Mouse (Mus musculus) intestine, embryonic 16.5 days (tissue): ENCODE measurements around the gene Slc24a1. TPM values are rescaled to one million over a fixed set of nuclear protein-coding genes. Genes with fewer than 3 reads are reported as not detected.

Experiments
- ATAC-seq: fragments of 200-750 bp; cut with Nextera tagmentation; 2 replicates; pipeline ENCODE4 v1.8.0; 2017; ENCODE audit warnings: moderate TSS enrichment, moderate library complexity
- H3K27ac ChIP-seq: fragments of 300-500 bp; sonication (generic); 2 replicates; pipeline ENCODE4 v1.5.1; 2014; ENCODE audit warnings: mild to moderate bottlenecking, low read length
- H3K27me3 ChIP-seq: fragments of 300-500 bp; sonication (generic); replicated peaks from 2 replicates; pipeline ENCODE4 v1.6.1; 2014; ENCODE audit warnings: low read length, control low read depth, mixed read lengths; ENCODE audit not compliant: control insufficient read depth, insufficient read depth
- H3K36me3 ChIP-seq: fragments of 300-500 bp; sonication (generic); 2 replicates; pipeline ENCODE4 v1.6.1; 2014; ENCODE audit warnings: low read length, control low read depth; ENCODE audit not compliant: control insufficient read depth, insufficient read depth
- H3K4me1 ChIP-seq: fragments of 300-500 bp; sonication (generic); 2 replicates; pipeline ENCODE4 v1.6.1; 2014; ENCODE audit warnings: low read length, control low read depth, mixed read lengths; ENCODE audit not compliant: control insufficient read depth, insufficient read depth
- H3K4me2 ChIP-seq: fragments of 300-500 bp; sonication (generic); 2 replicates; pipeline ENCODE4 v1.6.1; 2014; ENCODE audit warnings: low read depth, low read length, control low read depth
- H3K4me3 ChIP-seq: fragments of 300-500 bp; sonication (generic); 2 replicates; pipeline ENCODE4 v1.5.1; 2014; ENCODE audit warnings: mild to moderate bottlenecking, low read length
- H3K9ac ChIP-seq: fragments of 300-500 bp; sonication (generic); 2 replicates; pipeline ENCODE4 v1.6.1; 2014; ENCODE audit warnings: low read depth, low read length
- H3K9me3 ChIP-seq: fragments of 300-500 bp; sonication (generic); 2 replicates; pipeline ENCODE4 v1.6.1; 2016; ENCODE audit warnings: low read length, control low read depth; ENCODE audit not compliant: control insufficient read depth
- WGBS: fragments of 180-500 bp; shearing (Covaris S2); extraction: QIAGEN DNeasy Blood & Tissue Kit; methylation state at CpG from one replicate; pipeline ENCODE4 v1.1.7; 2014; 5-methylcytosine and 5-hydroxymethylcytosine counted together
- polyA plus RNA-seq: library from polyadenylated mRNA; unstranded; fragments of >200 nt; fragmentation: Nextera tagmentation; extraction: Ambion mirVana; gene quantifications from 2 replicates; pipeline ENCODE4 v1.2.1, GENCODE M21; 2015

The Slc24a1 gene
- polyA plus RNA-seq, 1 experiment from 2014 or later, result 0.04 TPM

DNA sequence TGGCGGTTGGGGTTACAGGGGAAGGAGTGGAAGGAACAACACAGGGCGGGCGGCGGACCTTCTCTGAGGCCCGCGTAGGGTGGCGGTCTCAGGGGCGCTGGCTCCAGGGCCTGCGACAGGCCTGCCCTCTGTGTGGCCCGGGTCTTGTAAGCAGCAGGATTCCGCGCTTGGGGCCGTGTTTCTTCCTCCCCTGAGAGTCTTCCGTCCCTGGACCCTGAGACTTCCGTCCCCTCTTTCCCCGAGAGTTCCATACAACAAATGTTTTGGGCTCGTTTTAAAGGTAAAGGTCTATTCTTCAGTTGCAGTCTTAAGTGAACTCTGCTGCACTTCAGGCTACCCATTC, 9.5 kb upstream of the Slc24a1 start:
- peak; percentile 93 for ATAC-seq
- Histone ChIP-seq H3K9me3 (no peaks in the 10 kb centered on the region), H3K4me2 (peak overlapping the region; percentile 54), H3K4me1 (peaks cover 9% of the 10 kb centered on the region), H3K9ac (peak overlapping the region; percentile 94), H3K27me3 (no peaks in the 10 kb centered on the region), H3K27ac (peak overlapping the region; percentile 87), H3K36me3 (peaks cover 10% of the 10 kb centered on the region), H3K4me3 (peak overlapping the region; percentile 76)
- WGBS, result 0% methylated on average over 17 of the region's 17 CpGs

DNA sequence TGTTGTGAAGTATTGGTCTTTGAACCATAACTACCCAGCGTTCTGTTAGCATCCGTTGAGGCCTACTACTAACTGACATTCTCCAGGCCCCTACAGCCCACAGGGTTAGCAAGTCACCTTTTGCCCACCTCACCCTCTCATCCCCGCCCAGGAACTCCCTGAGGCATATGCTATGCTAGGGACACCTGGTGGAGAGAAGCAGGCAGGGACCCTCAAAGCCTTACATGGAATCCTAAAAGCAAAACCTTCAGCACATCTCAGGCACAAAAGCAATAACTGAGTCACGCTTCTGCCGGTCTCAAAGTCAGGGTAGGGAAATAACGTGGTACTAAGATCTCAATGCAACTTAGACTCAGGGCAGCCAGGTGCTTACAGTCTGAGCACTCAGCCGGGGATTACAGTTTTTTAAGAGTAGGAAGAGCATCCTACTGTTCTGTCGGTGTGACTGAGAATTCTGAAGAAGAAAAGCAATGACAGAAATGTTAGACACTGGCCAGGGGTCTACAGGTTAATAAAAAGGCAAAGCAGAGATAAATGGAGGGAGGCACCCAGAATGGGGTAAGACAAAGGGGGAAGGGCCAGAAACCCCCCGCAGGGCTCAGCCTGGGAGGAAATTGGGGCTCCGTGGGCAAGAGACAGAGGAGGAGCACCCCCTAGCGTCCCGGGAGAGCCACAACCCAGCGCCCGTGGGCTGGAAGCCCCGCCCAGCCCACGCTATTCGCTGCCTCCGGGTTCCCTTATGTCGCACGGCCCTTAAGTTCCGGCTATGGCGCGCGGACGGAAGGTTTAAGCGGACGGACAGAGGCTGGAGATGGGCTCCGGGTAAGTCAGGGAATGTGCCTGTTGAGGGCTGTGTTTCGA, 8.9 kb upstream of the Slc24a1 start, which contains the start of gene Ints14:
TSS of gene Ints14 (plus strand) at position 789 of the 861 bp plus-strand sequence.
- peak within 1 kb of the TSS; percentile 87 for H3K27ac ChIP-seq
- 3% methylated on average over 29 of the region's 29 CpGs for WGBS
- H3K4me2 ChIP-seq, result peak within 1 kb of the TSS; percentile 54
- peak within 1 kb of the TSS; percentile 94 for H3K9ac ChIP-seq
- peaks cover 9% of the 10 kb centered on the region for H3K4me1 ChIP-seq
- peak; percentile 98 for ATAC-seq
- H3K36me3 ChIP-seq, result peaks cover 10% of the 10 kb centered on the region
- no peaks in the 10 kb centered on the region for H3K27me3 ChIP-seq
- no peaks in the 10 kb centered on the region for H3K9me3 ChIP-seq
- H3K4me3 ChIP-seq, result peak within 1 kb of the TSS; percentile 76

DNA sequence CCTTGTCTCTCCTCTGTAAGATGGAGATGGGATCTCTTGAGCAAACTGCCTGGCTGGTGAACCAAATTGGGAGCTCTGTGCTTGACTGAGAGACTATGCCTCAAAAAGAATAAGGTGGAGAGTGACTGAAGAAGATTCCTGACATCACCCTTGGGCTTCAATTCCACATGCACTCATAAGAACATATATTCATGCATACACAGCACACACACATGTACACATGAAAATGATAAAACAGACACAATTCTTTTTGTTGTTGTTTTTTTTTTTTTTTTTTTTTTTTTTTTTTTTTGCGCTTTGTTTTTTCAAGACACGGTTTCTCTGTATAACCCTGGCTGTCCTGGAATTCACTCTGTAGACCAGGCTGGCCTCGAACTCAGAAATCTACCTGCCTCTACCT, 5.9 kb upstream of the Slc24a1 start:
- H3K4me3 ChIP-seq, result no peak overlapping the region
- peaks cover 9% of the 10 kb centered on the region for H3K4me1 ChIP-seq
- H3K27me3 ChIP-seq, result peaks cover 6% of the 10 kb centered on the region; the same call in 1 of the 2 replicates
- no peaks in the 10 kb centered on the region for H3K9me3 ChIP-seq
- no peak overlapping the region for H3K9ac ChIP-seq
- ATAC-seq, result no peak
- WGBS, result 88% methylated on average over 3 of the region's 3 CpGs
- no peak overlapping the region for H3K27ac ChIP-seq
- H3K36me3 ChIP-seq, result 0 out of 2 replicates have a peak, but pooled peaks cover under 1% of the 10 kb centered on the region
- no peak overlapping the region for H3K4me2 ChIP-seq

DNA sequence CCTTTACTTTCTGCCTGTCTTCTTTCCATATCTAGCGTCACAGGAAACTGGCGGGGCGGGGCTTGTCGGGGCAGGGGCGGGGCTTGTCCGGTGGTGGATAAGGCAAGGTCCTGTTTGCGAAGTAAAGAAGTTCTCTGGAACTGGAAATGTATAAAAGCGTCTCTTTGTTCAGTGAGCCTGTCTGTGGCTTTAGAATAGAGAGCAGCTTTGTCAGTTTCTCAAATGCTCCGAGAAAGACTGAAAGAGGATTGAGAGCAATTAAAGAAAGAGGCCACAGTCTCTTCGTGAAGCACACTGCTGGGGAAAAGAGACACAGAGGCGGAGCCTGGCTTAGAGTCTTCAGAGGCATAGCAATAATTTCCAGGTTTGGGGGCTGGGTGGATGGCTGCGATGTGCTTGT, 4.9 kb upstream of the Slc24a1 start:
- Histone ChIP-seq H3K9ac (no peak overlapping the region), H3K27me3 (peaks cover 6% of the 10 kb centered on the region; the same call in 1 of the 2 replicates), H3K27ac (no peak overlapping the region), H3K4me3 (peak overlapping the region; percentile 34), H3K36me3 (no peaks in the 10 kb centered on the region), H3K4me1 (peaks cover 4% of the 10 kb centered on the region), H3K9me3 (no peaks in the 10 kb centered on the region), H3K4me2 (peak overlapping the region; percentile 37; the same call in 1 of the 2 replicates)
- WGBS, result 23% methylated on average over 12 of the region's 12 CpGs
- ATAC-seq, result no peak

DNA sequence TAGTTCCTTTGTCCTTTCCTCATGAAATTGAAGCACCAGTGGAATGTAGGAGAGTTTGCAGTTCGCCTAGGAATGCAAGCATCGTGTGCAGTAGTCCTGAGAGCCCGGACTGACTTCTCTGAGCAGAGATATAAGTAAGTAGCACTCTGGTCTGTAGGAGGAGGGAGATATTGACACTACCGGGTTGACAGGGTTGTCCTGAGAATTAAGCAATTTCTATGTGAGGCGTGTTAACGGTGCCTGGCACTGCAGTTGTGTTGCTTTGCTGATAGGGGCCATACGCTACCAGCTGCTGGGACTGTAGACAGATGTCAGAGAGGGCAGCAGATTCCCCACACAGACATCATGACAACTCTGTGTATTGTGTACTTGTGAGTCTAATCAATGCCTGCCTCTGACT, 1.8 kb upstream of the Slc24a1 start:
- H3K36me3 ChIP-seq, result no peaks in the 10 kb centered on the region
- H3K9me3 ChIP-seq, result no peaks in the 10 kb centered on the region
- H3K4me1 ChIP-seq, result no peaks in the 10 kb centered on the region
- H3K9ac ChIP-seq, result no peak overlapping the region
- H3K27ac ChIP-seq, result no peak overlapping the region
- H3K4me2 ChIP-seq, result no peak overlapping the region
- H3K27me3 ChIP-seq, result peaks cover 9% of the 10 kb centered on the region
- no peak overlapping the region for H3K4me3 ChIP-seq
- no peak for ATAC-seq
- WGBS, result 50% methylated on average over 7 of the region's 7 CpGs

DNA sequence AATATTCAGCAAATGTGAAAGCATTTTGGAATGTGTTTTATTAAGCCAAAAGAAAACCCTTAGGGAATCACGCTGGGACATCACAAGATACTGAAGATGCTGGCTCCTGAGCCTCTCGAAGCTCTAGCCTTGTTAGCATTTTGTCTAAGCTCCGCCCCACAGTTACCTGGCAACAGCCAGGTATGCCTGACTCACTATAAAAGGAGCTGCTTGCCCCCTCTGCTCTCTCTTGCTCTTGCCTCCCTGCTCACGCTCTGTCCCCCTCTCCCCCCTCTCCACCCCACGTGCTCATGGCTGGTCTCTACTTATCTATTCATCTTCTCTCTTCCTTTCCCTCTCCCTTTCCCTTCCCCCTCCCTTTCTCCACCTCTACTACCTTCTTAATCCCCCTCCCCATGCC, 648 bp upstream of the Slc24a1 start:
- no peaks in the 10 kb centered on the region for H3K36me3 ChIP-seq
- H3K4me2 ChIP-seq, result no peak overlapping the region
- no peak overlapping the region for H3K9ac ChIP-seq
- no peak overlapping the region for H3K27ac ChIP-seq
- no peak for ATAC-seq
- H3K4me1 ChIP-seq, result no peaks in the 10 kb centered on the region
- 11% methylated on average over 5 of the region's 5 CpGs for WGBS
- no peaks in the 10 kb centered on the region for H3K9me3 ChIP-seq
- H3K4me3 ChIP-seq, result no peak overlapping the region
- peaks cover 9% of the 10 kb centered on the region for H3K27me3 ChIP-seq

DNA sequence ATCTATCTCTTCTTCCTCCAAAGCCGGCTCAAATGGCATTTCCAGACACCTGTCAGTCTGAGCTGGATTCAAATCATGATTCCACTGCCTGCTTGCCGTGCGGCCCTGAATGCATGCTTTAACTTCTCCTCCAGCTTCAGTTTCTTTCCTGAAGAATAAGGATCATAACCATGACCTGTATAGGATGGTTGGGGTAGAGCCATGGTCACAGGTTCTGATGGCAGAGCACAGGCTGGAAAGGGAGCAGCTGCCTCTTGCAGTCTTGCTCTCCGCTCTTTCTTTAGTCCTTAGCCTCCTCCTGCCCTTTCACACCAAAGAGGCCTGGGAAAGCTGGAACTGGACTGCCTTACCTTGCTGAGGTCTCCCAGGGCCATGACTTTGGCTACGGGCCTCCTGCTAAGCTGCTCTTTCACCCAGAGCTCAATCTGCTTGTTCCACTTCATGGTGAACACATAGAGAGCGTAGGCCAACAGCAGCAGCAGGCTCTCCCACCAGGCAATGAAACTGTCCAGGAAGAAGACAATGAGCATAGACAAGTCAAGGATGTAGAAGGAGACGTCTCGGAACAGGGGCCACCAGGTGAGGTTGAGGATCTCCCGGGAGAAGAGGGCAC, 3.8 kb downstream of the Slc24a1 start:
- Histone ChIP-seq H3K9me3 (no peaks in the 10 kb centered on the region), H3K4me1 (no peaks in the 10 kb centered on the region), H3K36me3 (no peaks in the 10 kb centered on the region), H3K4me2 (no peak overlapping the region), H3K4me3 (no peak overlapping the region), H3K9ac (no peak overlapping the region), H3K27me3 (peaks cover 3% of the 10 kb centered on the region), H3K27ac (no peak overlapping the region)
- WGBS, result 87% methylated on average over 9 of the region's 9 CpGs
- ATAC-seq, result no peak

DNA sequence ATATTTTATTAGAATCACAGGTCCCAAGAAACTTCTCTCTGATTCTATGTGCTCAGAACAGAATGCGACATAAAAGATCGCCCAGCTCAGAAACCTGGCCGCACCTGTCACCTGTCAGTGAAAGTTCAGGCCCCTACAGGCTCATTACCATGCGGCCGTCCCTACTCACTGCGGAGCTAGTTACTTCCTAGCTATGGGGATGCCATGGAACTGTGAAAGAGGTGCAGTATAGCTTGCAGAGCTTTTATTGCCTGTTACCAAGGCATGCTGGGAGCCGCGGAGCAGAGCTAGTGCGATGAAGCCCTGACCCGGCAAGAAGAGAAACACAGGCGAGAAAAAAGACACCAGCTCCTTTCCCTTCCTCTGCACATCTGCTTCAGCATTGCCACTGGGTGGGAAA, 7.4 kb downstream of the Slc24a1 start:
- Histone ChIP-seq H3K36me3 (no peaks in the 10 kb centered on the region), H3K4me1 (no peaks in the 10 kb centered on the region), H3K9me3 (no peaks in the 10 kb centered on the region), H3K27ac (no peak overlapping the region), H3K4me2 (peak overlapping the region; percentile 2; the same call in 1 of the 2 replicates), H3K9ac (no peak overlapping the region; the same call in 1 of the 2 replicates), H3K4me3 (no peak overlapping the region), H3K27me3 (no peaks in the 10 kb centered on the region)
- peak; percentile 36 for ATAC-seq
- 19% methylated on average over 11 of the region's 11 CpGs for WGBS

DNA sequence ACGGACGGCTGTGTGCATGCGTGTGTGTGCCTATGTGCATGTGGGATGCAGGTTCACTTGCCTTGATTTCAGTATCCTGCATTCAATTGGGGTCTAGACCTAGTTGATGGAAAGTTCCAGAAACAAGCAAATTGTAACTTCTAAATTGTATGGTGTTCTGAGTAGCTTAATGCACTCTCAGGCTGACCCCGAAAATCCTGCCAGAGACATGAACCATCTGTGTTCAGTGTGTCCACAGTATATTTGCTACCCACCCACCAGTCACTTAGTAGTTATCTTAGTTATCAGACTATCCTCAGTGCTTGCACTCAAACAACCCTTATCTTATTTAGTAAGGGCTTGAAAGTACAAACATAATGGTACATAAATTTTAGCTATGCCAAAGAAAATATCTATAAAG, 9.8 kb downstream of the Slc24a1 start:
- no peak overlapping the region for H3K4me3 ChIP-seq

More for the DNA sequence above, 9.8 kb downstream of the Slc24a1 start:
- no peaks in the 10 kb centered on the region for H3K27me3 ChIP-seq
- no peaks in the 10 kb centered on the region for H3K36me3 ChIP-seq
- 76% methylated on average over 4 of the region's 4 CpGs for WGBS
- H3K27ac ChIP-seq, result no peak overlapping the region
- H3K4me1 ChIP-seq, result no peaks in the 10 kb centered on the region
- no peak overlapping the region for H3K9ac ChIP-seq
- ATAC-seq, result no peak
- H3K9me3 ChIP-seq, result no peaks in the 10 kb centered on the region
- no peak overlapping the region for H3K4me2 ChIP-seq
